Mouse (Mus musculus): ENCODE measurements at regions not wholly inside any gene's neighbourhood (a gene's known extent, or its start where the extent isn't known, plus 50 kb on each side); places are given as distances from the start of the nearest gene placed in this dataset.

DNA sequence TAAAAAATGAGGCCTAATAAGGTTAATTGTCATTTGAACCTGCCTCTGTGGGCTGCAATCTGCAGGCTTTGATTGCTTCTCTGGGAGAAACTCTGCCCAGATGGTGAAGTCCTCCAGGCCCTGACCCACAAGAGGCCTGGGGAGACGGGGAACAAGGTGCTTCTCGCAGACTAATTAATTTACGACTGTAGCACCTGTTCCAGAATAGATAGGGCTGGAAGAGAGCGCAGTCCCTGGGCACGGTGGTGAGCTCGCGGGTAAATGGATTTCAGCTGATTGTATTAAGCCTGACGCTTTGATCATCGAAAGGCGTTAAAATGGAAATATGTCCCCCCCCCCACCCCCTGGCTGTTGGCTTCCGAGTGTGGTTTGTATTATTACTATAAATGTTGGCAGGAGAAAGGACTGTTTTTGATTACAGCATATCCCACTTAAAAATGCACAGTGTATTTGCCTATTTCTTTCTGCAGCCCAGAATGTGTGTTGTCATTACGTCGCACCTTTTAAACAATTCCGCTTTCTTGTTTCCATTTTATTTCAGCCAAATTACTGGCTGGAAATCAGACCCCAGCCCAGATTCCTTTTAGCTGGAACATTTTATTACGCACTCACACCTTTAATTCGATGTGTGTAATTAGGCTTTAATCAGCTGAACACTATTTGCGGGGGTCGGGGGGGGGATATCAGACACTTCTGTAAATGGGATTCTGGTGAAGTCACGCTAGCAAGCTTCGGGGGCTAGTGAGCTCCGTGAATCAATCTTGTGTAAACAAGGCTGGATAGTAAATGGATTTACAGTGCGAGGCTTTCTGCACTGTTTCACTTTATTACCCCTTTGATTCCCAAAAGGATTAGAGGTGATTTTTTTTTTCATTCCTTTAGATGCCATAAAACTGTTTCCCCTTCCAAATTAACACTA is 250.1 kb upstream of the Dnajc19 start:
- ATAC-seq (replicated peaks; ENCODE audit: insufficient number of reproducible peaks, insufficient read depth, low FRiP score, low read depth), result no peak
- Histone ChIP-seq H3K9me3 (replicated peaks) (no peaks in the 10 kb centered on the region), H3K4me3 (no peak overlapping the region), H3K27ac (no peak overlapping the region), H3K36me3 (no peaks in the 10 kb centered on the region), H3K27me3 (no peaks in the 10 kb centered on the region), H3K4me1 (replicated peaks) (no peaks in the 10 kb centered on the region), H3K9ac (no peak overlapping the region), H3K4me2 (no peak overlapping the region)
- WGBS, result 53% methylated on average over 22 of the region's 22 CpGs

DNA sequence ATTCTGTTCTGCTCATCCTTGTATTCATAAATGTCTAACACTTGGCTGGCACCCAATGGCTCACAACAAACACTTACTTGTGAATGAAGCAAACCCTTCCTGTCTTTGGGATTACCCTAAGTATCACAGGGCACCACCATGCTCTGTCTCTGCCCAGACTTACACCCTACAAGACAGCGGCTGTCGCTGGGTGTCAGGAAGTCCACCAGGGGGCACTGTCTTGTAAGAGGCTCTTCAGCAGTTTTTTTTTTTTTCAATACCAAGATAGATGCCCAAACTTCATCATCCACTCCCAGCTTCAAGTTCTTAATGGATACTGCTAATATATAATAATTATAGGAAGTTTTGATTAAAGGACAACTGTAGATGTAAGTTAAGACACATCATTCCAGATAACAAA is 247.7 kb upstream of the Dnajc19 start:
- H3K9ac ChIP-seq, result no peak overlapping the region
- H3K9me3 ChIP-seq (replicated peaks), result no peaks in the 10 kb centered on the region
- no peaks in the 10 kb centered on the region for H3K27me3 ChIP-seq
- no peak overlapping the region for H3K4me2 ChIP-seq
- H3K4me1 ChIP-seq (replicated peaks), result no peaks in the 10 kb centered on the region
- H3K4me3 ChIP-seq, result no peak overlapping the region
- no peaks in the 10 kb centered on the region for H3K36me3 ChIP-seq
- no peak for ATAC-seq (replicated peaks; ENCODE audit: insufficient number of reproducible peaks, insufficient read depth, low FRiP score, low read depth)
- H3K27ac ChIP-seq, result no peak overlapping the region
- 17% methylated on average over 2 of the region's 2 CpGs for WGBS

DNA sequence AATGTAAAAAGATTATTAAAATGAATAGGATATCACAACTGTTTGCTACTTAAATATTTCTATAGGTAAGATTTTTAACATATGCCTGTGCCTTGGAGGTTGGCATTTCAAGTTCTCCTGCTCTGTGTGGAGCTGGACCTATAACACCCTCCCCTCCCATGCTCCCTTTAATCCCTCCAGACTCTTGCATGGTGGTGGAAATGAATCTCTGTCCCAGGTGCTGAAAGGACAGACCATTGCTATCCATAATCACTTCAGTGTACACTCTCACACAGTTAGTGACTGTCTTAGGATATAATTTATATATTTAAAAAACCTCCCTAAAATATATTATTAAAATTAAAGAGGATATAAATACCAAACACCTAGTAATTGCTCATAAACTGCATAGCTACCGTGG is 244.5 kb upstream of the Dnajc19 start:
- no peaks in the 10 kb centered on the region for H3K9me3 ChIP-seq (replicated peaks)
- no peak overlapping the region for H3K9ac ChIP-seq
- H3K27me3 ChIP-seq, result no peaks in the 10 kb centered on the region
- no peaks in the 10 kb centered on the region for H3K36me3 ChIP-seq
- H3K4me3 ChIP-seq, result no peak overlapping the region
- no peak for ATAC-seq (replicated peaks; ENCODE audit: insufficient number of reproducible peaks, insufficient read depth, low FRiP score, low read depth)
- no peaks in the 10 kb centered on the region for H3K4me1 ChIP-seq (replicated peaks)
- no peak overlapping the region for H3K27ac ChIP-seq
- 92% methylated on average over 1 of the region's 1 CpGs for WGBS
- H3K4me2 ChIP-seq, result no peak overlapping the region

DNA sequence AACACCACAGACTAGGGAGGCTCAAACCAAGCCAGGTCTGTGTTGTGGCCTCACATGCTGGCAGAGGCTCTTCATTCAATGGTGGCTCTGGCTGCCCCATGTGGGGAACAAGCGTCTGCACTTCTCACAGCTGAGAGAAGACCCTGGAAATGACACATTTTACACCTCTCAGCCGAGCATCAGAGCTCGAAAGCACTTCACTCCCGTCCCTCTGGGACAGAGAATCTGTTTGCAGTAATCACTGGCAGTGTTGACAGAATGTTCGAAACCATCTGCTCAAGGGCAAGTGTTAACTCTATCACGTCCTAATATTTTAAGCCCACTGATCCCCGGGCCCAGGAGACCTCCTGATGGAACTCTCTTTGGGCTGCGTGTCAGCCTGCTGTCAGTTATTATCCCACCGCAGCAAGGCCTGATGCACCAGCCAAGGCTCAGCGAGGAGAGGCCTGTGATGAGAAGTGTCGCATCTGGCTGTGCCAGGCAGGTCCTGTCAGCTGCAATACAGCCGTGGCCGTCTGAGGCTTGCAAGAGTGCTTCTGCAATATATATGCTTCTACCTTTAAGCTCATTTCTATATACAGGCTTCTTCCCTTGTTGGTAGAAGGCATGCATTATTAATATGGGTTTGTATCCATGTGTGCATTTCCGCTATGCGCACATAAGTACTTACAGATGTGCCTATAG is 241.5 kb upstream of the Dnajc19 start:
- no peaks in the 10 kb centered on the region for H3K36me3 ChIP-seq
- no peak overlapping the region for H3K9ac ChIP-seq
- H3K27ac ChIP-seq, result no peak overlapping the region
- no peak overlapping the region for H3K4me2 ChIP-seq
- no peaks in the 10 kb centered on the region for H3K9me3 ChIP-seq (replicated peaks)
- 20% methylated on average over 15 of the region's 15 CpGs for whole genome bisulfite sequencing
- H3K27me3 ChIP-seq, result 0 out of 2 replicates have a peak, but pooled peaks cover 3% of the 10 kb centered on the region
- no peaks in the 10 kb centered on the region for H3K4me1 ChIP-seq (replicated peaks)
- no peak overlapping the region for H3K4me3 ChIP-seq
- no peak for ATAC-seq (replicated peaks; ENCODE audit: insufficient number of reproducible peaks, insufficient read depth, low FRiP score, low read depth)

DNA sequence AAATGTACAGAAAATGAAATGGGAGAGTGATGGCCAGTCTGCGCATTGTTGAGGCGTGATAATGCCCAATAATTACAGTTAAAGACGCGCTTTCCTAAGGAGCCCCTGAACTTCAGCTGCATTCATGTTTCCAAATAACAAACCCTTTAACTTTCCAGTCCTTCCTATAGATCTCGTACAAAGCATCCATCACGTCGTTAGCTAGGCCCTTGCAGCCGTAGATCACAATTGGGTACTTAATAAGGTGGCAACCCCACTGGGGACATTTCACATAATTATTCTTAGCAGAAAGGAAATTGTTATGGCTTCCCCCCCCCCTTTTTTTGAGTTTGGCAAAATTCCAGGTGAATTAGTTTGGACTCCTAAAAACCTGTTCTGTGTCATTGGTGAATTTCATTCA is 233.7 kb upstream of the Dnajc19 start:
- Histone ChIP-seq H3K9ac (no peak overlapping the region), H3K4me3 (no peak overlapping the region), H3K4me2 (no peak overlapping the region), H3K36me3 (no peaks in the 10 kb centered on the region), H3K27me3 (no peaks in the 10 kb centered on the region), H3K27ac (no peak overlapping the region), H3K4me1 (replicated peaks) (no peaks in the 10 kb centered on the region), H3K9me3 (replicated peaks) (no peaks in the 10 kb centered on the region)
- WGBS, result 89% methylated on average over 8 of the region's 8 CpGs
- no peak for ATAC-seq (replicated peaks; ENCODE audit: insufficient number of reproducible peaks, insufficient read depth, low FRiP score, low read depth)

DNA sequence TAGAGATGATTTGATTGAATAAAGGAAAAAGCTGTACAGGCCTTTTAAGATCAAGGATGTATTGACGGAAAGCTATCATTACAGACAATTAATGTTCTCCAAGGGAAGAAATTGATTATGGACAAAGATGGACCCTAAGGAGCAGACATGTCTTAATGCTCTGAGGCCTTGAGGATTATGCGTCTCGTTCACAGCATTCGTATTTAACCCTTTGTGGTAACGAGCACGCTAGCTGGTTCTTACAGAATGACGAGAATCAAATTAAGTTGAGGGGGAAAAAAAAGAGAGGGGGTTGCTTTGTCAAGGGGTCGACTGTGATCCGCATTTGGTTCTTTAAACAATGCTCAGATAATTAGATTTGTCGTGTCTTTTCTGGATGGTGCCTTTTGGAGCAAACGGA is 233.3 kb upstream of the Dnajc19 start:
- no peaks in the 10 kb centered on the region for H3K4me1 ChIP-seq (replicated peaks)
- H3K27ac ChIP-seq, result no peak overlapping the region
- no peak overlapping the region for H3K4me3 ChIP-seq
- H3K27me3 ChIP-seq, result no peaks in the 10 kb centered on the region
- no peak overlapping the region for H3K4me2 ChIP-seq
- no peaks in the 10 kb centered on the region for H3K36me3 ChIP-seq
- 73% methylated on average over 11 of the region's 11 CpGs for WGBS
- no peak overlapping the region for H3K9ac ChIP-seq
- H3K9me3 ChIP-seq (replicated peaks), result no peaks in the 10 kb centered on the region
- no peak for ATAC-seq (replicated peaks; ENCODE audit: insufficient number of reproducible peaks, insufficient read depth, low FRiP score, low read depth)

DNA sequence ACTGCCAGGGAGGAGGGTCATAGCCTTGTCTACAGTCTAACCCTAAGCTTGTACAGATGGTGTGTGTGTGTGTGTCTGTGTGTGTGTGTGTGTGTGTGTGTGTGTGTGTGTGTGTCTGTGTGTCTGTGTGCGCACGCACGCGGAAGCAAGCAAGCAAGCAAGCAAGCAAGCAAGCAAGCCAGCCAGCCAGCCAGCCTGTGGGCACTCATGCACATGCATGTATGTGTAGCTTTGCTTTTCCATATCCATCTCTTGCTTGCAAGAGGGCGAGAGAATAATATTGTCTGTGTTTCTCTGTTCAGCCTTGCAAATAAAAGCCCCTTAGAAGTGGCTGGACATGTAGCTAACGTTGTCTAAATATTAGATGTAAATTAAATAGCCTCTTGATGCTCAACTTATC is 230.8 kb upstream of the Dnajc19 start:
- whole genome bisulfite sequencing, result 86% methylated on average over 6 of the region's 6 CpGs
- Histone ChIP-seq H3K9me3 (replicated peaks) (no peaks in the 10 kb centered on the region), H3K36me3 (no peaks in the 10 kb centered on the region), H3K4me3 (no peak overlapping the region), H3K9ac (no peak overlapping the region), H3K27me3 (no peaks in the 10 kb centered on the region), H3K4me2 (no peak overlapping the region), H3K4me1 (replicated peaks) (no peaks in the 10 kb centered on the region), H3K27ac (no peak overlapping the region)
- ATAC-seq (replicated peaks; ENCODE audit: insufficient number of reproducible peaks, insufficient read depth, low FRiP score, low read depth), result no peak

DNA sequence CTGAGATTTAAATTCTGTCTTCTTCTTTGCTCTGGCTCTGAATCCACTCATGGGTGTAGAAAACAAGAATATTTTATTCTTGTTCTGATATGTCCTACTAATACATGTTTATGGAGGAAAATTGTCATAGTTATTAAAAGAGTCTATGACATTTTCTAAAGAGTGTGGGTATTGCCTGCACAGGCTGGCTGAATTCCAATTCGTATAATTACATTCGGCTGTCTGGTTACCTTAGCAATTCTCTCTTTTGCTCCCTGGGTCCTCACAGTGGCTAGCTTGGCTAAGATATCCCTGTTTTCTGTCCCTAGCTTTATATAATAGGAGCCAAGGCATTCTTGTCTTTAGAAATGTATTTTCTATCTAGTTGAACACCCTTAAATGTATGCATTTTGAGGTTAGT is 218.5 kb upstream of the Dnajc19 start:
- Histone ChIP-seq H3K36me3 (no peaks in the 10 kb centered on the region), H3K27ac (no peak overlapping the region), H3K9ac (no peak overlapping the region), H3K4me2 (no peak overlapping the region), H3K4me3 (no peak overlapping the region), H3K27me3 (no peaks in the 10 kb centered on the region), H3K9me3 (replicated peaks) (no peaks in the 10 kb centered on the region), H3K4me1 (replicated peaks) (no peaks in the 10 kb centered on the region)
- 82% methylated on average over 2 of the region's 2 CpGs for WGBS
- no peak for ATAC-seq (replicated peaks; ENCODE audit: insufficient number of reproducible peaks, insufficient read depth, low FRiP score, low read depth)

DNA sequence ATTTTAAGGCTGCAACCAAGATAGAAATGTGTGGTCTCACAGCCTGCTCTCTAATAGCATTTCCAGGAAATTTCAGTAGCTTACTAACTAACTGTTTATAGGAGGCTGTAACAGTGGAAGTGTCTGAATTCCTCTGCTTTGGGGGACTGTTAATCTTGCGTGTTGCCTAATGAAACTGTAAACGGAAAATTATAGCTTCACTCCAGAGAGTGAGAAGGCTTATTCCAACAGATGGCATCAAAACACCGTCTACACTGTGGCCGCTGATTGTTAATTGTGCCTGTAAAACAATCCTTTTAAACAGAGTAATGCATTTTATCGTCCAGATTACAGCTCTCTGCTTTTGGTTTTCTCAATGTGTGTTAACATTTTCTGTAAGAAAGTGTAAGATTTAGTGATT is 206.7 kb upstream of the Dnajc19 start:
- no peak for ATAC-seq (replicated peaks; ENCODE audit: insufficient number of reproducible peaks, insufficient read depth, low FRiP score, low read depth)
- Histone ChIP-seq H3K4me1 (replicated peaks) (no peaks in the 10 kb centered on the region), H3K27ac (no peak overlapping the region), H3K4me3 (no peak overlapping the region), H3K27me3 (no peaks in the 10 kb centered on the region), H3K9me3 (replicated peaks) (no peaks in the 10 kb centered on the region), H3K36me3 (no peaks in the 10 kb centered on the region), H3K4me2 (no peak overlapping the region), H3K9ac (no peak overlapping the region)
- WGBS, result 68% methylated on average over 5 of the region's 5 CpGs

DNA sequence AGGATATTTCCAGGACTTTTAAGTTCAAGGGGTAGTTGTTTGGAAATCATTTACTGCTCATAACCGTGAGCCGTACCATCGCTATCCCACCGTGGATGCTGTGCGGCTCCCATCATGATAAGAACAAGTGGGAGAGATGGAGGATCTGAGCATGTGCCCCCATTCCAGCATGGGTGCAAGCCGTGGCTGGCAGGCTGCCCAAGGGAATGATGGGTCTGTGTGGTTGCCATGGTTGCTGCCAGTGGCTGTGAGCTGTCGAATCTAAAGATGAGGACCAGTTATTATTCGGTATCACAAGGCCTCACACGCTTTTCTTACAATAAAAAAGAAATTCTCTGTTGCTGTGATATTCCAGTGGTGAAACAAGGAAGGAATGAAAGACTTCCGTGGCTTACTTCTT is 189.0 kb upstream of the Dnajc19 start:
- H3K27ac ChIP-seq, result no peak overlapping the region
- WGBS, result 81% methylated on average over 10 of the region's 10 CpGs
- H3K4me3 ChIP-seq, result no peak overlapping the region
- ATAC-seq (replicated peaks; ENCODE audit: insufficient number of reproducible peaks, insufficient read depth, low FRiP score, low read depth), result no peak
- no peaks in the 10 kb centered on the region for H3K27me3 ChIP-seq
- H3K4me2 ChIP-seq, result no peak overlapping the region
- H3K4me1 ChIP-seq (replicated peaks), result no peaks in the 10 kb centered on the region
- no peaks in the 10 kb centered on the region for H3K36me3 ChIP-seq
- H3K9ac ChIP-seq, result no peak overlapping the region
- H3K9me3 ChIP-seq (replicated peaks), result no peaks in the 10 kb centered on the region

DNA sequence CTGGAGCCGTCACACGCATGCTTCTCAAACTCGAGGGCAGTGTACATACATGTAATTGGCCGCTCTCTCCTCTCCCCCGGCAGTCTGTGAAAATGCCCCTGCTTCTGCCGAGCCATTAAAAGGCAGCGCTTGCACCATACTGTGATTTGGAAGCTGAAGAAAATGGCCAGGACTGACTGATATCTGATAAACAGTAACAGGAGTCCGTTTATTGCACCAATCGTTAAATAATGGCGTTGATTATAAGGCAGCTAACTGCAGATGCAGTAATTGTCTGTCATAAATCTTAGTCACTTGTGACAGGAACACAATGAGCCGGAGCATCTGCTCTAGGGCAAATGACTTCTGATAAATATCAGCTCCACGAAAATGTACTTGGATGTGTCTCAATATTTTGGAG is 185.3 kb upstream of the Dnajc19 start:
- Histone ChIP-seq H3K36me3 (no peaks in the 10 kb centered on the region), H3K9me3 (replicated peaks) (no peaks in the 10 kb centered on the region), H3K4me2 (no peak overlapping the region), H3K27ac (no peak overlapping the region), H3K4me1 (replicated peaks) (no peaks in the 10 kb centered on the region), H3K9ac (no peak overlapping the region), H3K4me3 (no peak overlapping the region), H3K27me3 (no peaks in the 10 kb centered on the region)
- WGBS, result 71% methylated on average over 12 of the region's 12 CpGs
- ATAC-seq (replicated peaks; ENCODE audit: insufficient number of reproducible peaks, insufficient read depth, low FRiP score, low read depth), result no peak

DNA sequence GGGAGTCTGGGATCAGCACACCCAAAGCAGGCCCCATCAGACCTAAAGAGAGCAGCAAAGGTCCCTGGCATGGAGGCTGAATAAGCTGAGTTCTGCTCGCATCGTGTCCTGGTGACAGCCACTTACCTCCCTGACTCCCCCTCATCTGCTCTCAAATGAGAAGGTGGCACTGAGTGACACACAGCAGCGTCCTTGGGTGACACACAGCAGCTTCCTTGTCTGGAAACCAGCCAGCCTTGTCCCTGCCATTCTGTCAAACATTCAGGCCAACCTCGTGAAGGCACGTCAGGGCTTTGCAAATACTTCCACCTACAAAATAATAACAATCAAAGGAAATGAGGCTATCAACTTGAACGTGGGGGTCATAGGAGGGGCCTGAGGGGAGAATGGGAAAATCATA is 183.7 kb upstream of the Dnajc19 start:
- H3K4me1 ChIP-seq (replicated peaks), result no peaks in the 10 kb centered on the region
- no peaks in the 10 kb centered on the region for H3K36me3 ChIP-seq
- H3K27me3 ChIP-seq, result no peaks in the 10 kb centered on the region
- 24% methylated on average over 6 of the region's 6 CpGs for WGBS
- no peak for ATAC-seq (replicated peaks; ENCODE audit: insufficient number of reproducible peaks, insufficient read depth, low FRiP score, low read depth)
- H3K27ac ChIP-seq, result no peak overlapping the region
- H3K4me3 ChIP-seq, result no peak overlapping the region
- no peaks in the 10 kb centered on the region for H3K9me3 ChIP-seq (replicated peaks)
- H3K4me2 ChIP-seq, result no peak overlapping the region
- no peak overlapping the region for H3K9ac ChIP-seq

All from heart, embryonic 15.5 days (tissue).